Mouse (Mus musculus): Measurements from ENCODE around the gene Bclaf3.
"Not testable (repeated sequence)": the region's sequence is repeated elsewhere in the genome, so short reads cannot be mapped to it uniquely, and the experiment has no call there.

Bclaf3 gene
- long read RNA-seq, experiment 1, partial matches to known transcripts: 5 of 8 reads
- long read RNA-seq, experiment 1, other reads (novel, unspliced or antisense): 2 of 8 reads
- long read RNA-seq, experiment 2, partial matches to known transcripts: 9 of 9 reads
- long read RNA-seq, experiment 2, other reads (novel, unspliced or antisense): 0 of 9 reads

GRCm38 (mm10) chrX:159526388-159526787 is at the start of gene Bclaf3:
TSS of gene Bclaf3 (plus strand) at chrX:159526688.
- intact Hi-C loops (cut with DNase I): no loop called here

- intact Hi-C loops (cut with DNase I): not testable (repeated sequence)
These were observed 48.1 kb upstream of the Bclaf3 start for GRCm38 (mm10) chrX:159478243-159478940.

- intact Hi-C loops (cut with DNase I): no loop called here
These were observed 42.2 kb upstream of the Bclaf3 start for GRCm38 (mm10) chrX:159484247-159484646.

GRCm38 (mm10) chrX:159503181-159503580 is 23.3 kb upstream of the Bclaf3 start:
- intact Hi-C loops (cut with DNase I): no loop called here

- intact Hi-C loops (cut with DNase I): no loop called here
These were observed 18.0 kb upstream of the Bclaf3 start for GRCm38 (mm10) chrX:159508331-159509036.

GRCm38 (mm10) chrX:159509042-159509441 is 17.4 kb upstream of the Bclaf3 start:
- intact Hi-C loops (cut with DNase I): no loop called here

- intact Hi-C loops (cut with DNase I): no loop called here
These were observed 16.4 kb upstream of the Bclaf3 start for GRCm38 (mm10) chrX:159509847-159510715.

GRCm38 (mm10) chrX:159510716-159511051 is 15.8 kb upstream of the Bclaf3 start:
- intact Hi-C loops (cut with DNase I): no loop called here

- intact Hi-C loops (cut with DNase I): no loop called here
These were observed 10.9 kb upstream of the Bclaf3 start for GRCm38 (mm10) chrX:159515599-159515998.

GRCm38 (mm10) chrX:159521780-159522179 is 4.7 kb upstream of the Bclaf3 start:
- intact Hi-C loops (cut with DNase I): no loop called here

GRCm38 (mm10) chrX:159522651-159523050 is 3.8 kb upstream of the Bclaf3 start:
- intact Hi-C loops (cut with DNase I): no loop called here

GRCm38 (mm10) chrX:159532427-159532810 is 5.9 kb downstream of the Bclaf3 start:
- intact Hi-C loops (cut with DNase I): loop anchor here (10.0 kb wide), 2 partner anchors 78 to 432 kb away; no protein-coding TSS in a partner anchor

GRCm38 (mm10) chrX:159532811-159533462 is 6.4 kb downstream of the Bclaf3 start:
- intact Hi-C loops (cut with DNase I): loop anchor here (10.0 kb wide), 2 partner anchors 78 to 432 kb away; no protein-coding TSS in a partner anchor

- intact Hi-C loops (cut with DNase I): loop anchor here (10.0 kb wide), 1 partner anchor 63 kb away; no protein-coding TSS in a partner anchor
These were observed 15.4 kb downstream of the Bclaf3 start for GRCm38 (mm10) chrX:159541936-159542335.

- intact Hi-C loops (cut with DNase I): loop anchor here (10.0 kb wide), 1 partner anchor 58 kb away; no protein-coding TSS in a partner anchor
These were observed 20.6 kb downstream of the Bclaf3 start for GRCm38 (mm10) chrX:159547093-159547492.

- intact Hi-C loops (cut with DNase I): not testable (repeated sequence)
These were observed 58.2 kb downstream of the Bclaf3 start for GRCm38 (mm10) chrX:159584738-159585137.

- intact Hi-C loops (cut with DNase I): no loop called here
These were observed 65.1 kb downstream of the Bclaf3 start for GRCm38 (mm10) chrX:159591633-159592032.

GRCm38 (mm10) chrX:159597502-159597901 is 71.0 kb downstream of the Bclaf3 start:
- intact Hi-C loops (cut with DNase I): no loop called here

- intact Hi-C loops (cut with DNase I): loop anchor here (5.0 to 10.0 kb wide), 2 partner anchors 60 to 163 kb away; no protein-coding TSS in a partner anchor
These were observed 78.3 kb downstream of the Bclaf3 start for GRCm38 (mm10) chrX:159604832-159605231.

GRCm38 (mm10) chrX:159606936-159607335 is 80.4 kb downstream of the Bclaf3 start:
- intact Hi-C loops (cut with DNase I): loop anchor here (5.0 to 10.0 kb wide), 2 partner anchors 62 to 165 kb away; no protein-coding TSS in a partner anchor
